Mouse (Mus musculus) forebrain, embryonic 11.5 days (tissue): ENCODE data around the gene Prdm2. TPM values are rescaled to one million over a fixed set of nuclear protein-coding genes. Genes with fewer than 3 reads are reported as not detected.

ENCODE experiments used
- ATAC-seq: fragments of 200-750 bp; cut with Nextera tagmentation; replicated peaks from 2 replicates; pipeline ENCODE4 v1.8.0; 2017; ENCODE audit warnings: moderate TSS enrichment; ENCODE audit not compliant: low FRiP score
- DNase-seq: peaks from one replicate; pipeline ENCODE4 v3.0.0-alpha.2; 2017; ENCODE audit warnings: low spot score
- H3K27ac ChIP-seq: fragments of 300-500 bp; sonication (generic); 2 replicates; pipeline ENCODE4 v1.5.1; 2014; ENCODE audit warnings: low read depth, low read length
- H3K27me3 ChIP-seq: fragments of 300-500 bp; sonication (generic); 2 replicates; pipeline ENCODE4 v1.6.1; 2014; ENCODE audit warnings: mild to moderate bottlenecking, low read length, mixed read lengths; ENCODE audit not compliant: control insufficient read depth, insufficient read depth
- H3K36me3 ChIP-seq: fragments of 300-500 bp; sonication (generic); 2 replicates; pipeline ENCODE4 v1.6.1; 2014; ENCODE audit warnings: mild to moderate bottlenecking, low read length, moderate library complexity, mixed read lengths; ENCODE audit not compliant: control insufficient read depth, insufficient read depth
- H3K4me1 ChIP-seq: fragments of 300-500 bp; sonication (generic); replicated peaks from 2 replicates; pipeline ENCODE4 v1.6.1; 2014; ENCODE audit warnings: low read length, mixed read lengths; ENCODE audit not compliant: control insufficient read depth, insufficient read depth
- H3K4me2 ChIP-seq: fragments of 300-500 bp; sonication (generic); 2 replicates; pipeline ENCODE4 v1.6.1; 2014; ENCODE audit warnings: low read depth, mild to moderate bottlenecking, low read length, moderate library complexity, mixed read lengths; ENCODE audit not compliant: severe bottlenecking
- H3K4me3 ChIP-seq: fragments of 300-500 bp; sonication (generic); 2 replicates; pipeline ENCODE4 v1.5.1; 2014; ENCODE audit warnings: low read depth, low read length
- H3K9ac ChIP-seq: fragments of 300-500 bp; sonication (generic); 2 replicates; pipeline ENCODE4 v1.6.1; 2014; ENCODE audit warnings: low read length
- H3K9me3 ChIP-seq: fragments of 300-500 bp; sonication (generic); 2 replicates; pipeline ENCODE4 v1.6.1; 2016; ENCODE audit warnings: low read length, mixed read lengths; ENCODE audit not compliant: control insufficient read depth
- WGBS: fragments of 180-500 bp; shearing (Covaris S2); extraction: QIAGEN DNeasy Blood & Tissue Kit; methylation state at CpG from one replicate; pipeline ENCODE4 v1.1.7; 2014; 5-methylcytosine and 5-hydroxymethylcytosine counted together
- polyA plus RNA-seq: library from polyadenylated mRNA; unstranded; fragments of >200 nt; fragmentation: Nextera tagmentation; extraction: Ambion mirVana; gene quantifications from 2 replicates; pipeline ENCODE4 v1.2.1, GENCODE M21; 2014

Prdm2 gene
- 15.5 and 17.8 TPM in 2 replicates for polyA plus RNA-seq

- Histone ChIP-seq H3K9ac (peak within 1 kb of the TSS; percentile 95), H3K4me3 (peak within 1 kb of the TSS; percentile 89), H3K27ac (peak within 1 kb of the TSS; percentile 77), H3K4me1 (no peaks in the 10 kb centered on the region), H3K36me3 (no peaks in the 10 kb centered on the region), H3K9me3 (no peaks in the 10 kb centered on the region), H3K27me3 (no peaks in the 10 kb centered on the region; the same call in 1 of the 2 replicates), H3K4me2 (peak within 1 kb of the TSS; percentile 83)
- ATAC-seq = peak; percentile 89
- DNase-seq = peak; percentile 87
- WGBS = 3% methylated on average over 84 of the region's 96 CpGs
These were observed at the start of gene Prdm2 for GRCm38 (mm10) chr4:143212341-143213174. Gene Prdm2, minus strand, starts transcription at chr4:143212995.

GRCm38 (mm10) chr4:143259718-143260349 lies 47.0 kb upstream of the Prdm2 start:
- Histone ChIP-seq H3K9ac (no peak overlapping the region), H3K4me2 (no peak overlapping the region), H3K4me1 (no peaks in the 10 kb centered on the region), H3K9me3 (no peaks in the 10 kb centered on the region), H3K27me3 (no peaks in the 10 kb centered on the region), H3K4me3 (no peak overlapping the region), H3K27ac (no peak overlapping the region), H3K36me3 (no peaks in the 10 kb centered on the region)
- WGBS = 73% methylated on average over 6 of the region's 8 CpGs
- no peak for DNase-seq
- 0 out of 2 replicates have a peak, but pooled peaks have one; percentile 45 for ATAC-seq

- Histone ChIP-seq H3K27me3 (no peaks in the 10 kb centered on the region), H3K36me3 (no peaks in the 10 kb centered on the region), H3K27ac (no peak overlapping the region), H3K4me3 (no peak overlapping the region), H3K4me1 (no peaks in the 10 kb centered on the region), H3K4me2 (peak overlapping the region; percentile 21), H3K9ac (no peak overlapping the region), H3K9me3 (no peaks in the 10 kb centered on the region)
- peak; percentile 63 for ATAC-seq
- 36% methylated on average over 19 of the region's 19 CpGs for WGBS
- peak; percentile 87 for DNase-seq
These were observed 45.7 kb upstream of the Prdm2 start for GRCm38 (mm10) chr4:143258517-143258916.

DNA sequence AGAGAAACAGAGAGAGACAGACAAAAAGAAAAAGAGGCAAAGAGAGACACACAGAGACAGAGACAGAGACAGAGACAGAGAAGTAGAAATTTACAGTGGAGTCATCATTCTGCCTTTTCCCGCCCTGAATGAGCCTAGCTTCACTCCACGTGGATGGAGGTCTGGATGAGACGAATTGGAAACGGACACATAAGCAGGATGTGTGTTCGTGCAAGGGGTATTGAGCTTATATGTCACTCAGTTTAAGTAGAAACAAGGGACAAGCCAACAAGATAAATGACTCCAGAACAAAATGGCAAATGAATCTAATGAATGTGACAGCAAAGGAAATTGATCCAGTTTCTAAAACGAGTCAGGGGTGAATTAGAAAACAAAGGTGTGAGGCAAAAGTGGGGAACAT lies 45.2 kb upstream of the Prdm2 start:
- H3K4me3 ChIP-seq = no peak overlapping the region
- WGBS = 62% methylated on average over 6 of the region's 6 CpGs
- no peaks in the 10 kb centered on the region for H3K4me1 ChIP-seq
- DNase-seq (no peak), ATAC-seq (no peak)
- H3K9me3 ChIP-seq = no peaks in the 10 kb centered on the region
- no peak overlapping the region for H3K4me2 ChIP-seq
- no peak overlapping the region for H3K9ac ChIP-seq
- no peaks in the 10 kb centered on the region for H3K27me3 ChIP-seq
- no peak overlapping the region for H3K27ac ChIP-seq
- H3K36me3 ChIP-seq = no peaks in the 10 kb centered on the region

DNA sequence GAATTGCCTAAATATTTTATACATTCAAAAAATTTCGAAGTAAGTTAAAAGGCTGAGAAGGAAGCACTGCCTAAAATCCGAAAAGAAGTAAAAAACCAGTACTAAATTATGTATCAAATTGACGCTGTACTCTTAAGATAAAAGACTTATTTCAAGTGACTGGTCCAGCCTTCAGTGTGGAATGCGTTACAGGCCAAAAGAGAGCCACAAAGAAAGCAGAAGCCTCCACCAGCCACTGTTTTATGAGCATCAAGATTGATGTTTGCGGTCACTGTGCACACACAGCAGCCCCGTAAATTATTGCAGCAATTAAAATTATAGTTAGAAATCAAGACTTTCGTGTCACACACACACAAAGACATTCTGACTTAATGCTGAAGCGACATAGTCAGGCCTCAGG lies 42.7 kb upstream of the Prdm2 start:
- ATAC-seq = no peak
- H3K9ac ChIP-seq = no peak overlapping the region
- no peak for DNase-seq
- H3K4me3 ChIP-seq = no peak overlapping the region
- H3K4me1 ChIP-seq = no peaks in the 10 kb centered on the region
- no peak overlapping the region for H3K4me2 ChIP-seq
- WGBS = 86% methylated on average over 8 of the region's 8 CpGs
- no peaks in the 10 kb centered on the region for H3K36me3 ChIP-seq
- H3K27me3 ChIP-seq = no peaks in the 10 kb centered on the region
- H3K9me3 ChIP-seq = no peaks in the 10 kb centered on the region
- H3K27ac ChIP-seq = no peak overlapping the region

DNA sequence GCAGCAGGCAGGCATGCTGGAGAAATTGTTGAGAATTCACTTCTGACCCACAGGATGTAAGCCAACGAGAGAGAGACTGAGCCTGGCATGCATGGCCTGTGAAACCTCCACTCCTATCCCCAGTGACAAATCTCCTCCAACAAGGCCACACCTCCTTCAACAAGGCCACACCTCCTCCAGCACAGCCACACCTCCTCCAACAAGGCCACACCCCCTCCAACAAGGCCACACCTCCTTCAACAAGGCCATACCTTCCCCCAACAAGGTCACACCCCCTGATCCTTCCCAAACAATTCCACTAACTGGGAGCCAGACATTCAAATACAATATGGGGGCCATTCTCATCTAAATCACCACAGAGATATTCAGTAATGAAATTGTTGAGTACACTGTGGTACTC lies 40.6 kb upstream of the Prdm2 start:
- Histone ChIP-seq H3K9ac (no peak overlapping the region), H3K27ac (no peak overlapping the region), H3K36me3 (no peaks in the 10 kb centered on the region), H3K27me3 (no peaks in the 10 kb centered on the region), H3K4me1 (no peaks in the 10 kb centered on the region), H3K9me3 (no peaks in the 10 kb centered on the region), H3K4me3 (no peak overlapping the region), H3K4me2 (no peak overlapping the region)
- 100% methylated on average over 1 of the region's 1 CpGs for WGBS
- ATAC-seq (no peak), DNase-seq (no peak)

DNA sequence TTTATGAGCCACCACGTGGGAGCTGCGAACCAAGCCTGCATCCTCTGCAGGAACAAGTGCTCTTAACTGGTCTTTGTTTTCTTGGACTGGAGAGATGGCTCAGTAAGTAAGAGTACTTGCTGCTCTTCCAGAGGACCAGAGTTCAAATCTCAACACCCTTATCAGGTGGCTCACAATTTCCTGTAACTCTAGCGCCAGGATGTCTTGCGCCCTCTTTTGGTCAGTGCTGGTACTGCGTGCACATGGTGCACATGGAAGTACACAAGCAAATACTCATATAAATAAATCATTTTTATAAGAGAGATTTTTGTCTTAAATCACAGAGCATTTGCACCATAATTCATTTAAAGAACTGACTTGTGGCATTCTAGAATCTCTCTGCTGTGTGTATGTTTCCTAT lies 35.3 kb upstream of the Prdm2 start:
- no peaks in the 10 kb centered on the region for H3K9me3 ChIP-seq
- H3K27ac ChIP-seq = no peak overlapping the region
- no peak overlapping the region for H3K9ac ChIP-seq
- no peaks in the 10 kb centered on the region for H3K36me3 ChIP-seq
- WGBS = 81% methylated on average over 5 of the region's 5 CpGs
- no peaks in the 10 kb centered on the region for H3K27me3 ChIP-seq
- no peak overlapping the region for H3K4me3 ChIP-seq
- no peak for ATAC-seq
- H3K4me2 ChIP-seq = no peak overlapping the region
- no peak for DNase-seq
- H3K4me1 ChIP-seq = no peaks in the 10 kb centered on the region

DNA sequence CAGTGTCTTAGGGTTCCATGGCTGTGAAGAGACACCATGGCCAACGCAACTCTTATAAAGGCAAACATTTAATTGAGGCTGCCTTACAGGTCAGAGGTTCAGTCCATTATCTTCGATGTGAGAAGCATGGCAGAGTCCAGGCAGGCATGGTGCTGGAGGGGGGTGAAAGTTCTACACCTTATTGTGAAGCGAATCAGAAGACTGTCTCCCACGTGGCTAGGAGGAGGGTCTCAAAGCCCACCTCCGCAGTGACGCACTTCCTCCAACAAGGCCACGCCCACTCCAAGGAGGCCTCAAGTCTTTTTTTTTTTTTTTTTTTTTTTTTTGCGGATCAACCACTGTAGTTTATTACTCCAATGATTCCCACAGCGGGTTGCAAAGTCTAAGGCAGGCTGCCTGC lies 28.5 kb upstream of the Prdm2 start:
- 84% methylated on average over 9 of the region's 9 CpGs for WGBS
- Histone ChIP-seq H3K4me2 (no peak overlapping the region), H3K27ac (no peak overlapping the region), H3K4me3 (no peak overlapping the region), H3K36me3 (no peaks in the 10 kb centered on the region), H3K9me3 (no peaks in the 10 kb centered on the region), H3K4me1 (no peaks in the 10 kb centered on the region), H3K27me3 (no peaks in the 10 kb centered on the region), H3K9ac (no peak overlapping the region)
- DNase-seq (no peak), ATAC-seq (no peak)
